Mouse (Mus musculus) cerebellum, postnatal 36 days (tissue): ENCODE data around the gene Urad.

Experiments
- DNase-seq, 2 experiments: peaks; one replicate each; pipeline ENCODE4 v3.0.0; 2021 to 2022; ENCODE audit warnings: mixed read lengths in 2 of 2

The Urad gene

GRCm38 (mm10) chr5:147299255-147300000 lies 22.8 kb downstream of the Urad start:
- peak; percentile 31 for DNase-seq

DNA sequence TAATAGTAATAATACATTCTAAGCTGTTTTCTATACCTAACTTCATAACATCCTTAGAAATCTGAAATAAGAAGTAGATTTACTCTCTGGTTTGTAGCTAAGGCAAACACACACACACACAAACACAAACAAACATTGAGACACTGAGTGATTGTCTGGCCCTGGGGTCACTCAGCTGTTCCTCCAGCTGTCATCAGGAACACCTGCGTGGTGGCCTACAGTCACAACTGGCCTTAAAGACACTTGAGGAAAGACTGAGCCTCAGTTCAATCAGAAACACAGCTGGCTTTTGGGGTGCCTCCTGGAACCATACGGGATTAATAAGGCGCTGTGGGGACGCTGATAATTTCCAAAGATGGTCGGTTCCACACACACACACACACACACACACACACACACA lies 25.0 kb downstream of the Urad start:
- DNase-seq: no peak

DNA sequence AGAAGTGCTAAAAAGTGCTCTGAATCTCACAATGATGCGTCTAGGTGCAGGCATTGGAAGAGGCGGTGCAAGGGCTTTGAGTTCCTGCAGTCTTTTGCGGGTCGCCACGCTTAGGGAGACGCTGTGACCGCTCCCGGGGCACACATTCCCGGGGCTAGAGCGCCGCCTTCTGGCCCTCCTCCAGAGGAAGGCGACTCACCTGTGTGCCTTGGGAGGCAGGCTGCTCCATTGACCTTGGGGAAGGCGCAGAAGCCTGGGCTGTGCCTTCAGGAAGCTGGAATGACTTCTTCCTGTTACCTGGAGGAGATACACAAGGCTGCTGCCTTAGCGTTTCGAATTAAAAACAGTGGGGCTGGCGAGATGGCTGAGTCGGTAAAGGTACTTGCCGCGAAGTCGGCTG lies 28.1 kb downstream of the Urad start:
- peak; percentile 23 to 39 for DNase-seq

DNA sequence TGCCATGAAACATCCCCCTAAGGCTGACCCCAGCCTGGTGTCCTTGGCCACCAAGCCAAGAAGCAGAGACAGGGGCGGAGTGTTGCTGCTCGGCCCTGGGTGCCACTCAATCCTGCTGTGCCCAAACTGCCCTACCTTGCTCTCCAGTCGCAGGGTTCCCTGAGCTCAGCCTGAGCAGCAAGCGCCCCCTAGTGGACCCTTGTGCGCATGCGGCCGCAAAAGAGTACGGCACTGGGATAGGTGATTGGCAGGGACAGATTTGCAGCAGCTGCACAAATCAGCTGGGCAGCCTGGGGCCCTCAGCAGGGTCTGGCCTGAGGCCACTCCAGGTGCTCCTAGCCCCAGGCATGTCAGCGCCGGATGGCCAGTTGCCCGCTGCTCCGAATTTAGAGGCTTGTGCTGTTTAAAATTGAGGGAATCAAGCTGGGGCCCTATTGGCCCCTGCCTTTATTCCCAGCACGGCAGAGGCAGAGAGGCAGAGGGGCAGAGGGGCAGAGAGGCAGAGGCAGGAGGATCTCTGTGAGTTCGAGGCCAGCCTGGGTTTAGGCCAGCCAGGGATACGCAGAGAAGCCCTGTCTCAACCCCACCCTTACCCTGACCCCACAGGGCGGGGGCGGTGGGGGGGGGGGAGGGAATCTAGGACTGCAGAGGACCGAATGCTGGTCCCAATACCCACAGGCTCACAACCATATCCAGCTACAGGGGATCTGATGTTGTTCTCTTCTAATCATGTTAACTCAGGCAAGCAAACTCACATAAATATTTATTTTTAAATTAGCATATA lies 28.9 kb downstream of the Urad start:
- peak; percentile 52 to 57 for DNase-seq

DNA sequence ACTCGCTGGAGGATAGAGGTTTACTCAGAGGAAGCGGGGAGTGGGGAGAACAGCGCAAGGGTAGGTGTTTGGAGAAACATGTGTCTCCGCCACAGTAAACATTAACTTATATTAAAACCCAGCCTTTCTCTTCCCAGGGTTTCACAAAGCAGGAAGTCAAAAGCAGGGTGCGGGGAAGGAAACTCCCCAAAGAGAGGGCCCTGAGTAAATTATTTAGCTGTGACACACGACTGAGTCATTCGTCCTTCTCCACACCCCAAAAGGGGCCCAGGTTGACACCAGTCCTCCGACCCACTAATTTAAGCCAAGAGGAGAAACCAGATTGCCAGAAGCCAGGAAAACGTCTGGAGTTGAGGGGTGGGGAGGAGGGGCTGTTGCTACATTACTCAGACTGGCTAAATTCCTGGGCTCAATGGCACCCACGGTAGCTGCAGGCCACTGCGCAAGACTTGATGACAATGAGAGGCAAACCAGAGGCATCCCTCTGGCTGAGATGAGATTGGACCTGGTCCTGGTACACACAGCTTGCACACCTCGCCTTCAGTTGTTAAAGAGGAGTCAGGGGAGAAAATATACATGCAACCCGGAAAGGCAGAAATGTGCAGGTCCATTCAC lies 29.6 kb downstream of the Urad start:
- DNase-seq: no peak

- no peak for DNase-seq
These were observed 30.3 kb downstream of the Urad start for GRCm38 (mm10) chr5:147291764-147292505.

DNA sequence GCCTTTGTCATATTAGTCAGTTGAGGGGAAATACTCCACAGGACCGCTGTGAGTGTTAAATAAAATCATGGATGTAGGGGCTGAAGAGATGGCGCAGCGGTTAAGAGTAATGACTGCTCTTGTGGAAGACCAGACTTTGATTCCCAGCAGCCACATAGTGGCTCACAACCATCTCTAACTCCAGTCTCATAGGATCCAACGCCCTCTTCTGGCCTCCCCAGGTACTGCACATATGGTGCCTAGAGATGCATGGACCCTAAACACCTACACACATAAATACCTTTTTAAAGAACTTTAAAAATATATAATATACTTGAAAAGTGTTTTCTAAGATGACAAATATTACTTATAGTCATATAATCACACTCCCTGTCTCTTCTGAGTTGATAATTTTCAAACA lies 37.9 kb downstream of the Urad start:
- no peak for DNase-seq

DNA sequence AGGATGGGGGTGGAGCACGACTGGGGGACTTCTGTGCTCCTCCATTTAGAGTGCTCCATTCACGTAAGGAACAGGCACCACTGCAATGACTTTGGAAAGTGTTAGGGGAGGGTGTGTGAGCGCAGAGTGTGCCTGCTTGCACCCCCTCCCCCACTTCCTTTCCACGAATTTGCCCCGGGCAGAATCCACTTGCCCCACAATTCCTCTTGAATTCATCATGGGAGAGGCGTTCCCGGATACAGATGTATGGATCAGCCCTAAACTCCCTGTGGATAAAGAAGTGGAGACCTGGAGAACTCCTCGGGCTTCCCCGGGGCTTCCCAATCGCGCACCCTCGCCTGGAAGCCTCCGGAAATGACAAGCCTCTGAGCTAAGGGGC lies 44.7 kb downstream of the Urad start:
- DNase-seq: no peak

DNA sequence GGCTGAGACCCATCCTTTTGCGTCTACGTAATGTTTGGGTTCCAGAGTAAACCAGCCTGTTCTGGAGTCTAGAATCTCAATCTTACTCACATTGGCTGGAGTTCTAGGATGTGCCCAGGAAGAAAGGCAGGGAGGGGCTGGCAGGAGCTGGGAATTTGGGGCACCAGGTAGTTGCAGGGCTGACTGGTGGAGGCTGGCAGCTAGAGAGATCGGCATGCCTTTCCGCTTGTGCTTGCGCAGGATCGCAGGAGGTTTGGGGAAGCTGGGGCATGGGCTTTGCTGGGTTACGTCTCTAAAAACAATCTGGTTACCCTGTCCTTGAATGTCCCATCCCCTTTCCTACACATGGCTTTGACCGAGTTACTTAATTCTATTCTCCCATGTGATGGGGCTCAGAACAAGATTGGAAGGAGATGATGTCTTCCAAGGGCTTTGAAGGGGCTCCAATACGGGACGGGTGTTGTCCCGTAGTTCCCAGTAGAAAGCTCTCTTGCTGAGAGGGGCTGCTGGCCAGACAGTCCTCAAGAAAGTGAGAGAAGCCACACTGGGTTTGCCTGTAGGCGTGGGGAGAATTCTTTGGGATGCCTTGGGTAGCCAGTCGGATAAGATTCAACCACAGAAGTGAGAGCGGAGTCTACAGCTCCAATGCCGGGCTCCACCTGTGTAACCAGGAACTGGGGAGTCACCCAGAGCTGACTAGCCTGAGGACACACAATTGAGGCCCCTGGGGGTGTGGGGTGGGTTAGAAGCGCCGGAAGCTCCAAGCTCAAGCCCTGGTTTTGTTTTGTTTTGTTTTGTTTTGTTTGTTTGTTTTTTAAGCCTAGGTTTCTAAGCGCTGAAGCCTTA lies 45.3 kb downstream of the Urad start:
- no peak for DNase-seq

DNA sequence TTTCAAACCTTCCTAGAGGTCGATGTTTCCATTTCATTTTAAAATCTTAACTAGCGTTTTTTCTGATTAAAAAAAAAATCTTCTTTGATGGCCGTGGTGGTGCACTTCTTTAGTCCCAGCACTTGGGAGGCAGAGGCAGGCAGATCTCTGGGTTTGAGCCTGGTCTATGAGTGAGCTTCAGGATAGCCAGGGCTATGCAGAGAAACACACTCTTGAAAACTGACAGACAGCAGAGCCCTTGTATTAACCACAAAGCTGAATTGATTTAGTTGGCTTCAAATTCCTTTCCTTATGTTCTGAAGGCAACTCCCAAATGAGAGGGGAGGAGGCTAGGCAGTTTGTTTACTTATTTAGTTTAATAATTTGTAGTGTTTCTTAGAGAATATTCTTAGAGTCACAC lies 46.5 kb downstream of the Urad start:
- no peak for DNase-seq

DNA sequence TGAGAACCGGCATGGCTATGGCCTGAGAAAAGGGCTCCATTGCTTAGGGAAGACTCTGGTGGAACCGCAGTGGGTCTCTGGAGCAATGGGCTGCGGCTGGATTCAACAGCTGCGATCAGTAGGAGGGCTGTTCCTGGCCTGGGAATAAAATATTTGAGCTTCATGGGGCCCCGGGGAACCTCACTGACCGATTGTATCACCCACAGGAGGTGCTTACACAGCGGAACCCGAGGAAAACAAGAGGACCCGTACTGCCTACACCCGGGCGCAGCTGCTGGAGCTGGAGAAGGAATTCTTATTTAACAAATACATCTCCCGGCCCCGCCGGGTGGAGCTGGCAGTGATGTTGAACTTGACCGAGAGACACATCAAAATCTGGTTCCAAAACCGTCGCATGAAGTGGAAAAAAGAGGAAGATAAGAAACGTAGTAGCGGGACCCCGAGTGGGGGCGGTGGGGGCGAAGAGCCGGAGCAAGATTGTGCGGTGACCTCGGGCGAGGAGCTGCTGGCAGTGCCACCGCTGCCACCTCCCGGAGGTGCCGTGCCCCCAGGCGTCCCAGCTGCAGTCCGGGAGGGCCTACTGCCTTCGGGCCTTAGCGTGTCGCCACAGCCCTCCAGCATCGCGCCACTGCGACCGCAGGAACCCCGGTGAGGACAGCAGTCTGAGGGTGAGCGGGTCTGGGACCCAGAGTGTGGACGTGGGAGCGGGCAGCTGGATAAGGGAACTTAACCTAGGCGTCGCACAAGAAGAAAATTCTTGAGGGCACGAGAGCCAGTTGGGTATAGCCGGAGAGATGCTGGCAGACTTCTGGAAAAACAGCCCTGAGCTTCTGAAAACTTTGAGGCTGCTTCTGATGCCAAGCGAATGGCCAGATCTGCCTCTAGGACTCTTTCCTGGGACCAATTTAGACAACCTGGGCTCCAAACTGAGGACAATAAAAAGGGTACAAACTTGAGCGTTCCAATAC lies 47.8 kb downstream of the Urad start:
- DNase-seq: no peak

GRCm38 (mm10) chr5:147272808-147273345 lies 49.4 kb downstream of the Urad start:
- DNase-seq: no peak

DNA sequence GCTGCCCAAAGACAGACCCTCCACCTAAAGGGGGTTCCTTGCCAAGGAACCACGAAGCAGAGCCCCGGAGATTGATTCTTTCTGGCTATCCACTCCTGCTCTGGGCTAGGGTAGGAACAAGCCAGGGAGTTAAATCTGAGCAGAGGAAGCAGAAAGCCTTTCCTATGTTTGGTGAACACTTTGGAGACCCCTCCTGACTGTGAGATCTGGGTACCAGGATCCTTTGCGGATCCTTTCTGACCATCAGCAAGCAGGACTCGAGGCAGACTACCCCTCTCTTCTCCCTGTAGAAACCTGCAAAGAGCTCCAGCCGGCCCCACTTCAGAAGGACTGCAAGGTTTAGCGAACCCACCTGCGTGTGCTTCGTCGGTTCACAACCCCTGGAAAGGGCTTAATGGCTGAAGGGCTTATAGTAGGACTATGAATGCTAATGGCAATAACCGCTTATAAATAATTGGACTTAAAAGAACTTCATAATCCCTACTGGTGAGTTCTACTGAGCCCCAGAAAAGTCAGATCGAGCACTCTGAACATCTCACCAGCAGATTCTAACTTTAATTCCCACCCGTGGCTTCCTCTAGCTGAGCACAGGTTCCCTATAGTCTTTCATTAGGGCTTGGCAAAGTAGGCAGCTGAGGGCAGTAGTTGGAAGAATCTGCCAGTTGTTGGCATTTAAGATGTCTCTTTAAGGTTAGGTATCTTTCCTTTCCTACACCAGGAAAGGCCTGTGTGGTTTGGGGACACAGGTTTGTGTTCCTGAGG lies 50.0 kb downstream of the Urad start:
- DNase-seq: no peak

- DNase-seq: no peak
These were observed 51.3 kb downstream of the Urad start for GRCm38 (mm10) chr5:147270673-147271655.

GRCm38 (mm10) chr5:147269926-147270672 lies 52.1 kb downstream of the Urad start, which contains the start of gene Pdx1:
Gene Pdx1 (plus strand): TSS chr5:147269959.
- DNase-seq: no peak

GRCm38 (mm10) chr5:147269371-147269770 lies 52.9 kb downstream of the Urad start:
- DNase-seq: no peak

DNA sequence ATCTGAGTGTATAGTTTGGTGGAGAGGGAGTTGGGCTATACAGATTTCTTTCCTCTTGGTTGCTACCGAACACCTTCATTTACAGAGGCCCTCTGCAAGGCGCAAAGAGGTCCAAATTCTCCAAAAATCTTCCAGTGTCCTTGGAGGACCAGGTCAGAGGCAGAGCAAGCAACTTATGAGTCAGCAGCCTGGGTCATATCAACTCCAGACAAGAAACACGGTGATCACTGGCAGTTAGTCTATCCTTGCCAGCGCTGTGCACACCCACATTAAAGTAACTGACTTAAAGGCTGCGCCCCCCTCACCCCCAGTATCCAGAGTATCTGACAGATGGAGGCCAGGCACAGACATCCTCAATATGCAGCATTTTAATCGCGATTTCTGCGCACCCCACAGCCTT lies 53.5 kb downstream of the Urad start:
- DNase-seq: no peak

GRCm38 (mm10) chr5:147267434-147267833 lies 54.8 kb downstream of the Urad start:
- no peak for DNase-seq
